Mouse (Mus musculus) urinary bladder, postnatal 4 days (tissue): ENCODE results near the gene Ubxn2a.
"Not testable (repeated sequence)": the region's sequence is repeated elsewhere in the genome, so short reads cannot be mapped to it uniquely, and the experiment has no call there.

Experiments
- DNase-seq, 2 experiments: peaks; one replicate each; pipeline ENCODE4 v3.0.0; 2021 to 2022; ENCODE audit warnings: low spot score in 2 of 2

Ubxn2a gene

GRCm38 (mm10) chr12:4906951-4907906 is at the start of gene Ubxn2a:
Ubxn2a (minus strand) TSS chr12:4907705.
- peak; percentile 91 to 94 for DNase-seq

- no peak for DNase-seq
Measured at GRCm38 (mm10) chr12:4953156-4953555, 45.7 kb upstream of the Ubxn2a start.

GRCm38 (mm10) chr12:4952272-4952671 is 44.8 kb upstream of the Ubxn2a start:
- no peak for DNase-seq

GRCm38 (mm10) chr12:4930820-4931548 is 23.5 kb upstream of the Ubxn2a start:
- DNase-seq: no peak

GRCm38 (mm10) chr12:4928197-4928596 is 20.7 kb upstream of the Ubxn2a start:
- no peak for DNase-seq

GRCm38 (mm10) chr12:4917805-4918591 is 10.5 kb upstream of the Ubxn2a start:
- peak; percentile 24 to 59 for DNase-seq

GRCm38 (mm10) chr12:4916994-4917804 is 9.7 kb upstream of the Ubxn2a start, which contains the start of gene Atad2b:
Atad2b (plus strand) TSS chr12:4917353.
- DNase-seq: peak; percentile 97

- no peak for DNase-seq
Measured at GRCm38 (mm10) chr12:4914944-4915343, 7.4 kb upstream of the Ubxn2a start.

GRCm38 (mm10) chr12:4914441-4914840 is 6.9 kb upstream of the Ubxn2a start:
- no peak for DNase-seq

- DNase-seq: no peak
Measured at GRCm38 (mm10) chr12:4911716-4912115, 4.2 kb upstream of the Ubxn2a start.

GRCm38 (mm10) chr12:4910496-4910895 is 3.0 kb upstream of the Ubxn2a start:
- DNase-seq: not testable (repeated sequence)

- no peak for DNase-seq
Measured at GRCm38 (mm10) chr12:4908391-4908790, 886 bp upstream of the Ubxn2a start.

- no peak for DNase-seq
Measured at GRCm38 (mm10) chr12:4906476-4906875, 1.0 kb downstream of the Ubxn2a start.

GRCm38 (mm10) chr12:4905946-4906345 is 1.6 kb downstream of the Ubxn2a start:
- no peak for DNase-seq

GRCm38 (mm10) chr12:4898024-4898423 is 9.5 kb downstream of the Ubxn2a start:
- no peak for DNase-seq

GRCm38 (mm10) chr12:4889891-4890290 is 17.6 kb downstream of the Ubxn2a start:
- no peak for DNase-seq

- no peak for DNase-seq
Measured at GRCm38 (mm10) chr12:4889251-4889650, 18.3 kb downstream of the Ubxn2a start.

GRCm38 (mm10) chr12:4888739-4889138 is 18.8 kb downstream of the Ubxn2a start:
- no peak for DNase-seq

GRCm38 (mm10) chr12:4886581-4886980 is 20.9 kb downstream of the Ubxn2a start:
- not testable (repeated sequence) for DNase-seq

GRCm38 (mm10) chr12:4885062-4885461 is 22.4 kb downstream of the Ubxn2a start:
- no peak for DNase-seq

GRCm38 (mm10) chr12:4882086-4882485 is 25.4 kb downstream of the Ubxn2a start:
- no peak for DNase-seq
